21 mouse cellular contexts compared by ENCODE assay signal in the genomic region with DNA sequence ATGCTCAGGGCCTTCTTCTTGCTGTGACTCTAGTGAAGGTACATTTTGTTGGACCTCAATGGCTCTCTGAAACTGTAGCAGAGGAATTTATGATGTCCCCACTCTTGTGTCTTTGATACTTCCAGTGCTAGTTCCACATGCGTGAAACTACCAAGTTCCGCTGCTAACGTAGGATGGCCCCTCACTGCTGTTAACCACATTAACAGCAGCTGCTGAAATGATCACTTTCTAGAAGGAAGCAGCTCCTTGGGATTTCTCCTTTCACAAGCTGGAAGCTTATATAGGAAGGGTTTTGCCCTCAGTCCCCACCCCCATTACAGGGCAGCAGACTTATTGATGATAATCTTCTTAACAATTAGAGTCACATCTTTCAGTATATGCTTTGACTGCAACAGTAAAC.
DNase-seq lines count a peak whose midpoint lies in the region; ATAC-seq lines count a peak whose summit lies in the region.
"Had no signal": no experiment of that assay in that cellular context is flagged by ENCODE, and none has a peak within 500 bp of the region (broad histone marks: within the 10 kb centered on the region; RNA-seq: fewer than 3 reads in every experiment).

No protein-coding gene starts in this region.

- peak; percentile 68 for ATAC-seq in megakaryocyte, adult 5-6 weeks (ENCODE audit: poor library complexity, severe bottlenecking)
- no peak for ATAC-seq in erythroblast, adult 5-6 weeks (replicated peaks; ENCODE audit: low FRiP score, poor library complexity, severe bottlenecking)
- ATAC-seq: activated CD4-positive, CD25-positive, alpha-beta regulatory T cell, adult 4 months; CD4-positive, CD25-positive, alpha-beta regulatory T cell, adult 4 months; forebrain, embryonic 13.5 days; forebrain, embryonic 15.5 days; forebrain, postnatal 0 days; Patski had no signal

- DNase-seq in heart, adult 11 months: peak; percentile 90
- DNase-seq in heart, postnatal 4 days: no peak
- no peak for DNase-seq in layer of hippocampus, adult 9-11 months
- DNase-seq: adrenal gland, adult 8-10 months; adrenal gland, postnatal 14 days; adrenal gland, postnatal 36 days; B cell, adult 2 months; cerebellum, adult 11-12 months; cerebellum, adult 2 months; cerebellum, adult 9-10 months; cerebellum, postnatal 10 days; cerebellum, postnatal 25 days; embryo, embryonic 11 days; forebrain, postnatal 0 days had no signal
